26 mouse cellular contexts compared by ENCODE assay signal in genomic region chr6:61166891-61167290, GRCm38 (mm10). TPM values are rescaled to one million over a fixed set of nuclear protein-coding genes. Genes with fewer than 3 reads are reported as not detected.
DNase-seq lines count a peak whose midpoint lies in the region; ATAC-seq and TF ChIP-seq lines count a peak whose summit lies in the region.
"Had no signal": no experiment of that assay in that cellular context is flagged by ENCODE, and none has a peak within 500 bp of the region (broad histone marks: within the 10 kb centered on the region; RNA-seq: fewer than 3 reads in every experiment).

No protein-coding gene starts in this region.

- ATAC-seq in lung, postnatal 0 days = peak; percentile 74
- ATAC-seq in activated CD4-positive, CD25-positive, alpha-beta regulatory T cell, adult 4 months = no peak
- ATAC-seq: forebrain, embryonic 15.5 days; intestine, postnatal 0 days had no signal

- no peak overlapping the region for H3K9ac ChIP-seq in lung, postnatal 0 days (replicated peaks; ENCODE audit: low read depth)
- H3K9ac ChIP-seq: embryonic facial prominence, embryonic 12.5 days; embryonic facial prominence, embryonic 15.5 days; forebrain, embryonic 12.5 days; forebrain, embryonic 15.5 days; heart, embryonic 13.5 days; hindbrain, embryonic 14.5 days had no signal

- H3K4me2 ChIP-seq in lung, postnatal 0 days (replicated peaks; ENCODE audit: low read depth, low read length) = no peak overlapping the region
- H3K4me2 ChIP-seq: embryonic facial prominence, embryonic 12.5 days; embryonic facial prominence, embryonic 15.5 days; forebrain, embryonic 12.5 days; forebrain, embryonic 15.5 days; heart, embryonic 13.5 days; hindbrain, embryonic 14.5 days had no signal

- H3K9me3 ChIP-seq in lung, postnatal 0 days (ENCODE audit: low read length) = no peaks in the 10 kb centered on the region
- H3K9me3 ChIP-seq in heart, embryonic 10.5 days = no peaks in the 10 kb centered on the region
- H3K9me3 ChIP-seq: embryonic facial prominence, embryonic 12.5 days; embryonic facial prominence, embryonic 15.5 days; forebrain, embryonic 12.5 days; forebrain, embryonic 15.5 days; G1E; heart, embryonic 13.5 days had no signal

- H3K4me1 ChIP-seq in lung, postnatal 0 days (ENCODE audit: insufficient read depth, low read depth, low read length) = no peaks in the 10 kb centered on the region
- H3K4me1 ChIP-seq in heart, embryonic 10.5 days = no peaks in the 10 kb centered on the region
- H3K4me1 ChIP-seq: embryonic facial prominence, embryonic 12.5 days; embryonic facial prominence, embryonic 15.5 days; forebrain, embryonic 12.5 days; heart, embryonic 13.5 days had no signal

- H3K4me3 ChIP-seq in lung, postnatal 0 days (ENCODE audit: low read depth, low read length) = no peak overlapping the region
- no peak overlapping the region for H3K4me3 ChIP-seq in heart, embryonic 10.5 days
- H3K4me3 ChIP-seq: embryonic facial prominence, embryonic 12.5 days; embryonic facial prominence, embryonic 15.5 days; forebrain, embryonic 12.5 days; forebrain, embryonic 15.5 days; heart, embryonic 13.5 days had no signal

- 80% methylated on average over 1 of the region's 1 CpGs for WGBS in lung, postnatal 0 days
- WGBS in heart, embryonic 10.5 days = 88% methylated on average over 1 of the region's 1 CpGs

- peak; percentile 52 for DNase-seq in lung, postnatal 0 days (ENCODE audit: low spot score)
- DNase-seq in lung, postnatal 4 days = no peak
- peak; percentile 47 for DNase-seq in 3T3-L1 (ENCODE audit: low read depth, low spot score)
- DNase-seq in fat pad, adult 2 months (ENCODE audit: extremely low read depth, low read depth, low spot score) = peak; percentile 37
- DNase-seq in heart, embryonic 10.5 days (ENCODE audit: low spot score) = no peak
- DNase-seq: adrenal gland, postnatal 14 days; B cell, adult 2 months; cerebellum, adult 11 months; cerebellum, adult 2 months; cerebellum, adult 9-11 months; cerebellum, postnatal 25 days; gastrocnemius, postnatal 10 days; gastrocnemius, postnatal 36 days; heart, adult 18-20 months; heart, postnatal 14 days; heart, postnatal 4 days had no signal

- no peaks in the 10 kb centered on the region for H3K36me3 ChIP-seq in lung, postnatal 0 days (ENCODE audit: insufficient read depth, low read length)
- H3K36me3 ChIP-seq in heart, embryonic 10.5 days = no peaks in the 10 kb centered on the region
- H3K36me3 ChIP-seq: embryonic facial prominence, embryonic 12.5 days; embryonic facial prominence, embryonic 15.5 days; forebrain, embryonic 12.5 days; forebrain, embryonic 15.5 days; G1E; heart, embryonic 13.5 days had no signal

- TF ChIP-seq EP300 in lung, postnatal 0 days (IDR thresholded peaks at IDR 0.05) = peak; percentile 17; the same call in 1 of the 2 replicates

- H3K27ac ChIP-seq in lung, postnatal 0 days (ENCODE audit: low read length) = no peak overlapping the region
- H3K27ac ChIP-seq in heart, embryonic 10.5 days = no peak overlapping the region
- H3K27ac ChIP-seq: embryonic facial prominence, embryonic 12.5 days; embryonic facial prominence, embryonic 15.5 days; forebrain, embryonic 12.5 days; forebrain, embryonic 15.5 days; heart, embryonic 13.5 days; hindbrain, embryonic 14.5 days had no signal

- TF ChIP-seq CTCF in lung, postnatal 0 days (IDR thresholded peaks at IDR 0.05) = no peak

- no peaks in the 10 kb centered on the region for H3K27me3 ChIP-seq in lung, postnatal 0 days (replicated peaks; ENCODE audit: insufficient read depth, low read length)
- H3K27me3 ChIP-seq in heart, embryonic 10.5 days (ENCODE audit: insufficient read depth, poor library complexity, severe bottlenecking) = no peaks in the 10 kb centered on the region
- H3K27me3 ChIP-seq: CH12.LX; embryonic facial prominence, embryonic 12.5 days; embryonic facial prominence, embryonic 15.5 days; forebrain, embryonic 12.5 days; forebrain, embryonic 15.5 days; heart, embryonic 13.5 days had no signal

RNA-seq across cellular contexts. Expression of gene Ccser1, which starts 13.2 kb away (rescaled TPM):
- 7.5 and 10.6 TPM in 2 replicates for polyA plus RNA-seq in lung, postnatal 0 days (2015; fragmentation: Nextera tagmentation; extraction: Ambion mirVana)
- polyA plus RNA-seq in heart, embryonic 10.5 days (2016; fragmentation: Nextera tagmentation; extraction: Ambion mirVana) = 0.74 and 2.3 TPM in 2 replicates
- under 1 TPM in 1 of 2 experiments, not detected in 1; 0.13 TPM for polyA plus RNA-seq in activated CD4-positive, CD25-positive, alpha-beta regulatory T cell, adult 4 months (2017; shearing (Covaris generic))
- polyA plus RNA-seq: G1E had no signal

Comparison
In these comparisons a context has a peak if more than half of its experiments do, and no peak if none do; other contexts are left out.
1. DNase-seq: peak in lung, postnatal 0 days (single experiment), 3T3-L1 (single experiment) and fat pad, adult 2 months (single experiment); none in lung, postnatal 4 days (0 of 2) and heart, embryonic 10.5 days (single experiment).